Mouse (Mus musculus) gastrocnemius, adult 8-10 months (tissue): ENCODE data around the gene Hsd17b10. TPM values are rescaled to one million over a fixed set of nuclear protein-coding genes. Genes with fewer than 3 reads are reported as not detected.

Source experiments
- DNase-seq, 2 experiments: peaks; one replicate each; pipeline ENCODE4 v3.0.0; 2022; ENCODE audit warnings: low spot score in 2 of 2
- total RNA-seq, 4 experiments: library from RNA; stranded (reverse); gene quantifications; 2 replicates each; pipeline ENCODE4 v1.2.4; 2022

Gene Hsd17b10
- total RNA-seq, result 100 to 1,000 TPM in 2 of 4 experiments, 10 to 100 TPM in 2; 77.2 to 121 (median 96.8) TPM

- peak; percentile 68 to 76 for DNase-seq
Measured at GRCm38 (mm10) chrX:152001737-152002710, at the start of gene Hsd17b10. Gene Hsd17b10, plus strand, starts transcription at chrX:152001845.

- DNase-seq, result no peak
Measured at GRCm38 (mm10) chrX:151999006-151999710, 2.5 kb upstream of the Hsd17b10 start.

DNA sequence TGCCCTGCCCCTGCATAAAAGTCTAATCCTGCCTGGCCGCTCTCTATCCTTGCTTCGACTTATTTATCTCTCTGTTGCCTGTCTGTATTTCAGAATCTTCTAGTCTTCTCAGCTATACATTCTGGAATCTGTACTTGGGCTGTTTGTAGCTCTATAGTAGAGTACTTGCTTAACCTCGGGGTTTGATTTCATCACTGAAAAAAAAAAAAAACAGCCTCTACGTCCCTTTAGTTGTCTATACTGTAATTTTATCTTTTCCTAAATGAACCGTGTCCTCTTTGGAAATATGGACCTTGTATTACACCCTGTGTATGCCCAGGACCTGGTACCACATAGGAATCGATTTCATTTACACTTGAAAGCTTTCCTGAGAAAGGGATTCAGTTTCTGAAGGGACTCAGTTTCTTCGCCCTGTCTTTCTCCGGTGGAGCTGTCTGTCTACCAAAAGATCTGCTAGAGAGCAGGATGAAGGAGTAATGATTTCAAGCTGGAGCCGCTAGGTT is 412 bp upstream of the Hsd17b10 start:
- no peak for DNase-seq

GRCm38 (mm10) chrX:152002865-152003264 is 1.2 kb downstream of the Hsd17b10 start:
- DNase-seq, result no peak

DNA sequence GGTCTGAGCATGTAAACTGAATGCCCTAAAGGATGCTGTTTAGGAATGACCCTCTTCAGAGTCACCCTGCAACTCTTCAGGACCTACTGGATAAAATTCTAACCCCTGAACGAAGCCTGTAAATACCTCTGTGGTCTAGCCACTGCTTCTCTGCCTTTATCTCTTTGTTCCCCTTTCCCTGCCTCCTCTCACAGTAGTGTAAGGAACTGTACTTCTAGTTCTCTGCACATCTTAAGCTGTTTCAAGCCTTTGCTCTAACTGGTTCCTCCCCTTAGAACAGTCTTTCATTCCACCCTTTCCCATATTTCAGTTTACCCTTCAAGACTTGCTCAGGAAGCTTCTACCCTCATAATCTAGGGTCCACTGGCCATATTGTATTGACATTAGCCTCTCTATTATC is 6.2 kb downstream of the Hsd17b10 start:
- DNase-seq, result no peak

DNA sequence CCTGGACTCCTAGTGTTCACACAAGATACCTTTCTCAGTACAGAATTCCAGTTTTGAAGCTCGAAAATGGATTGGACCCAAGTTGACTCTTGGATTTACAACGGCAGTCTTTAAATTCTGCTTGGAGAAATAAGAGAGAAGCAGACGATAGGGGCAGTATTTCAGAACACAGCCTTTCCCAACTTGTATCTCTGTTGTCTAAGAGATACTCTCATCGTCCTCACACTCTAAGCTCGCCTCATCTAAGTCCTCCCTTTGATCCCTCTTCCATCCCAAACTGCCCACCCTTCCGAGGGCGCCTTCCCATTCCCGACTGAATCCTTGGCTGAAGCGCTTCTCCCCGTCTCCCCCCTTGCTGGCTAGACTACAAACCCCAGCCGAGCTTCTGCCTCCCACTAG is 14.1 kb downstream of the Hsd17b10 start:
- DNase-seq, result no peak

DNA sequence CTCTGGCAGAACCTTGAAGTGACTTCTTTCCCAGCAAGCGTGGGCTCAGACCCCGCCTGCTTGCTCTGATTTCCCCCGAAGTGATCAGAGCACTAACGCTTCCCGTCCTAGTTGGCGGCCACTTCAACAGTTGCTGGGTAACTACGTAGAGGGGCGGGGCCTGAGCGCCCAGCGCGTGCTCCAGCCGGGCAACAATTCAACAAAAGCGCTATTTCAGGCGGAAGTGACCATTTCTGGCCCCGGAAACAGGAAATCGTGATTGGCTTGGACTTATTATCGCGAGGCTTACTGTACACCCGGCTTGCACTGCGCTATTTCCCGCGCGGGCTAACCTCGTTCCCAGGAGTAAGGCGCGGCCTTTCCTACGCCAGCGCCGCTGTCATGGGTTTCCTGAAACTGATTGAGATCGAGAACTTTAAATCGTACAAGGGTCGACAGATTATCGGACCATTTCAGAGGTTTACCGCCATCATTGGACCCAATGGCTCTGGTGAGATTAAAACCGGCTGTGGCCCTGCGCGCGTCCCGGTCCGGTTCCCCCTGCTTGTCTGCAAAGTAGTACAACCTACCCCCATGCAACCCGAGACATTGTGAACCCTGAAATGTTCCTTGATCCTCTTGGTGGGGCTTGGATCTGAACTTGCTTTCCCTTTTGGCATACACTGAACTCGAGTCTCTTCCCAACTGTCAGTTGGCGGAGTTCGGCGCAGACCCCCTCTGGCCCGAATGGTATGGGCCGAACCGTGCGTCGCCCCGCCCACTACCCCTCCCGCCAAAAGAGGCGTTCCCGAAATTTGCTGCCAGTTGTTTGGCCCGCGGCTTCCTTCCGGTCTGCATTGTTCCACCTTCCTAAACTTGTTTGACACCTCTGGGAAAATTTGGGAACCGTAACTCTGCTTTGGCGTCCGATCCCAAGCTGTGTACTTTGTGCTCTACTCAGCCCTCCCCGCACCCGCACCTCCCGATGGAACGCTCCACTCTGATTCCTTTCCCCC is 14.8 kb downstream of the Hsd17b10 start, which contains the start of the genes Ribc1 and Smc1a:
Gene Ribc1 (minus strand): TSS at position 145 of the 995 bp plus-strand sequence.
Gene Smc1a (plus strand): TSS at position 278 of the 995 bp plus-strand sequence.
- peak; percentile 86 to 90 for DNase-seq

GRCm38 (mm10) chrX:152017186-152017585 is 15.5 kb downstream of the Hsd17b10 start:
- no peak for DNase-seq

GRCm38 (mm10) chrX:152019294-152019693 is 17.6 kb downstream of the Hsd17b10 start:
- DNase-seq, result no peak

GRCm38 (mm10) chrX:152039865-152040264 is 38.2 kb downstream of the Hsd17b10 start:
- no peak for DNase-seq

DNA sequence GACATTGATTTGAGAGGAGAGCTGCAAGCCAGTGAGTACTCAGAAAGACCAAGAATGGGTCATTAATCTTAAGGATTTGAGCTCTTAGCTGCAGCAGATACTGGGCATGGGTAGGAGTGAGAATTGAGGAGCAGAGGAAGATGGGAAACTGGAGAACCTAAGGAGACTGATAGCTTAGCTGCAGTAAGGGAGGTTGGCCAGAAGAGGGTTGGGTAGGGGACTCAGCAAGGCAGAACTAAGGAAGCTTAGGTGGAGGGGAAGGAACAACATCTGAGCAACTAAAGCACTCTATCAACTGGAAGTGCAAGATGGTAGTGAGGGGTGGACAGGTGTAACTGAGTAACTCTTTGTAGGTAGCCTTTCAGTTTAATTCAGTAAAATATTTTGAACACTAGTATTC is 45.6 kb downstream of the Hsd17b10 start:
- no peak for DNase-seq

DNA sequence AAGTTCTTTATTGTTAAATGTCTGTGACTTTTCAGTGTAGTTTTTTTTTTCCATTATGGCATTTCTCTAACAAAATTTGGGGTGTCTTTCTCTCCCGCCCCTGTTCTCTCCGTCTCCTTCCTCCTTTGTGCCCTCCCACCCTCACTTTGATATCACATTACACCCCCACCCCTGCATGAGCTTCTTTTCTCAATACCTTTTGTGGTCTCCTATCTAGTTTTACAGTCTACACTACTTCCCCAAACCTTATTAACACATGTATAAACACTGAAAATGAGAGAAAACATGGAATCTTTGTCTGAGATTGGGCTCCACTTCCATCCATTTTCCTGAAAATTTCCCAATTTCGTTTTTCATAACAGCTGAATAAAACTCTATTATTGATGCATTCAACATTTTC is 50.9 kb downstream of the Hsd17b10 start:
- DNase-seq, result no peak

Other genes starting within 250 kb of the Hsd17b10 start
- gene Huwe1, start 201.0 kb upstream of the Hsd17b10 start, total RNA-seq, result 100 to 1,000 TPM; 117 to 155 (median 129) TPM
- under 1 TPM in 3 of 4 experiments, not detected in 1; 0.24 to 0.75 (median 0.41) TPM for gene Ribc1, start 14.4 kb downstream of the Hsd17b10 start, total RNA-seq
- gene Smc1a, start 14.6 kb downstream of the Hsd17b10 start, total RNA-seq, result 10 to 100 TPM in 3 of 4 experiments, 1 to 10 TPM in 1; 9.5 to 15.1 (median 12.4) TPM
- gene Iqsec2, start 142.4 kb downstream of the Hsd17b10 start, total RNA-seq, result 10 to 100 TPM; 13.0 to 24.4 (median 16.3) TPM
- 10 to 100 TPM; 17.0 to 30.6 (median 23.6) TPM for gene Kdm5c, start 231.2 kb downstream of the Hsd17b10 start, total RNA-seq